Mouse (Mus musculus) CH12.LX (cell line): ENCODE measurements around the gene Pld2.

Source experiments
- CTCF ChIP-seq, 2 experiments: IDR thresholded peaks in 1 of 2; conservative IDR thresholded peaks in 1 of 2; 2 replicates each; pipeline ENCODE4 v1.5.1; 2011 to 2012; ENCODE audit warnings: low read depth in 2 of 2, low read length in 2 of 2, improper control_type of control experiment in 1 of 2, inconsistent platforms in 1 of 2, mild to moderate bottlenecking in 1 of 2, moderate library complexity in 1 of 2
- ELF1 ChIP-seq: IDR thresholded peaks from 2 replicates; pipeline ENCODE4 v1.6.1; 2014; ENCODE audit warnings: low read depth, mild to moderate bottlenecking, inconsistent platforms, low read length, improper control_type of control experiment
- ETS1 ChIP-seq: conservative IDR thresholded peaks from 2 replicates; pipeline ENCODE4 v1.6.1; 2012; ENCODE audit warnings: low read depth, mild to moderate bottlenecking, inconsistent platforms, low read length, improper control_type of control experiment, moderate library complexity
- HCFC1 ChIP-seq: IDR thresholded peaks from 2 replicates; pipeline ENCODE4 v1.6.1; 2012; ENCODE audit warnings: low read depth, mild to moderate bottlenecking, inconsistent platforms, low read length, improper control_type of control experiment
- JUND ChIP-seq: conservative IDR thresholded peaks from 2 replicates; pipeline ENCODE4 v1.6.1; 2011; ENCODE audit warnings: low read depth, low read length, improper control_type of control experiment
- KAT2A ChIP-seq: IDR thresholded peaks from 2 replicates; pipeline ENCODE4 v1.6.1; 2012; ENCODE audit warnings: low read length, improper control_type of control experiment, inconsistent platforms; ENCODE audit not compliant: insufficient replicate concordance
- MAFK ChIP-seq: IDR thresholded peaks from 2 replicates; pipeline ENCODE4 v1.6.1; 2011; ENCODE audit warnings: low read length, improper control_type of control experiment; ENCODE audit not compliant: insufficient replicate concordance
- MAX ChIP-seq: IDR thresholded peaks from 2 replicates; pipeline ENCODE4 v1.6.1; 2011; ENCODE audit warnings: low read length, improper control_type of control experiment
- USF1 ChIP-seq: IDR thresholded peaks from 2 replicates; pipeline ENCODE4 v1.6.1; 2014; ENCODE audit warnings: low read depth, mild to moderate bottlenecking, inconsistent platforms, low read length, improper control_type of control experiment
- USF2 ChIP-seq: conservative IDR thresholded peaks from 2 replicates; pipeline ENCODE4 v1.6.1; 2011; ENCODE audit warnings: low read depth, low read length, improper control_type of control experiment

- TF ChIP-seq USF2 (no peak), MAX (no peak), MAFK (no peak), HCFC1 (no peak), JUND (no peak), KAT2A (no peak), USF1 (no peak), CTCF (conservative IDR thresholded peaks at IDR 0.05 in 1 of 2, IDR thresholded peaks at IDR 0.05 in 1 of 2; ENCODE audit: low read depth in 2 of 2, low read length in 2 of 2) (0 out of 4 replicates have a peak, but pooled peaks of 1 of the 2 experiments have one; percentile 19), ETS1 (no peak), ELF1 (no peak)
Observed at GRCm38 (mm10) chr11:70514288-70514687, 25.6 kb upstream of the Pld2 start, which contains the start of gene Vmo1.
